Mouse (Mus musculus) lung, embryonic 16.5 days (tissue): ENCODE results near the gene Rab3ip. TPM values are rescaled to one million over a fixed set of nuclear protein-coding genes. Genes with fewer than 3 reads are reported as not detected.

Experiments
- ATAC-seq: fragments of 200-750 bp; cut with Nextera tagmentation; 2 replicates; pipeline ENCODE4 v1.8.0; 2017; ENCODE audit warnings: low read depth, mild to moderate bottlenecking, moderate library complexity
- H3K27ac ChIP-seq: fragments of 300-500 bp; sonication (generic); 2 replicates; pipeline ENCODE4 v1.5.1; 2014; ENCODE audit warnings: mild to moderate bottlenecking, control low read depth, low read length
- H3K27me3 ChIP-seq: fragments of 300-500 bp; sonication (generic); 2 replicates; pipeline ENCODE4 v1.6.1; 2014; ENCODE audit warnings: low read depth, low read length, mixed read lengths; ENCODE audit not compliant: control insufficient read depth, insufficient read depth
- H3K36me3 ChIP-seq: fragments of 300-500 bp; sonication (generic); 2 replicates; pipeline ENCODE4 v1.6.1; 2014; ENCODE audit warnings: low read length; ENCODE audit not compliant: control insufficient read depth, insufficient read depth
- H3K4me1 ChIP-seq: fragments of 300-500 bp; sonication (generic); replicated peaks from 2 replicates; pipeline ENCODE4 v1.6.1; 2014; ENCODE audit warnings: low read length, mixed read lengths; ENCODE audit not compliant: control insufficient read depth, insufficient read depth
- H3K4me2 ChIP-seq: fragments of 300-500 bp; sonication (generic); 2 replicates; pipeline ENCODE4 v1.6.1; 2014; ENCODE audit warnings: low read depth, low read length, control low read depth
- H3K4me3 ChIP-seq: fragments of 300-500 bp; sonication (generic); 2 replicates; pipeline ENCODE4 v1.5.1; 2014; ENCODE audit warnings: mild to moderate bottlenecking, low read length, control low read depth
- H3K9ac ChIP-seq: fragments of 300-500 bp; sonication (generic); 2 replicates; pipeline ENCODE4 v1.6.1; 2014; ENCODE audit warnings: low read length, control low read depth
- H3K9me3 ChIP-seq: fragments of 300-500 bp; sonication (generic); 2 replicates; pipeline ENCODE4 v1.6.1; 2016; ENCODE audit warnings: low read length; ENCODE audit not compliant: control insufficient read depth
- WGBS: fragments of 180-500 bp; shearing (Covaris S2); extraction: QIAGEN DNeasy Blood & Tissue Kit; methylation state at CpG from one replicate; pipeline ENCODE4 v1.1.7; 2014; 5-methylcytosine and 5-hydroxymethylcytosine counted together
- polyA plus RNA-seq: library from polyadenylated mRNA; unstranded; fragments of >200 nt; fragmentation: Nextera tagmentation; extraction: Ambion mirVana; gene quantifications from 2 replicates; pipeline ENCODE4 v1.2.1, GENCODE M21; 2015

Rab3ip gene
- polyA plus RNA-seq, 1 experiment from 2014 or later = 31.6 TPM

DNA sequence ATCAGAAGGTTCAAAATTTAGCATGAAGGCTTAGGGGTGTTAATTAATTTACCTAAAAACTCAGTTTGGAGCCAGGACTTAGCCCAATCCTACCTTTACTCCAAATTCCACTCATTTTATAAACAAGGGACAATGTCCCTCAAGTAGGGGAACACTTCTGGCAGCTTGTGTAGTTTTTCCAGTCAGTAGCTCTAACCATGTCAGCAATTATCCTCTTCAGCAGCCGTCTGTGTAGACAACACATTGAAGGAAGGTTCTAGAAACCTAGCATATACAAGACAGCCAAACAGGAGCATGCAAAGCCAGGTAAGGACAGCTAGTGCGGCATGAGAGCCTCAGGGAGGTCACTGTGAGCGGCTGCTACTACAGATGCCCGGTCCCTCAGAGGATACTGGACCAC is 14.0 kb upstream of the Rab3ip start:
- Histone ChIP-seq H3K27me3 (no peaks in the 10 kb centered on the region), H3K27ac (peak overlapping the region; percentile 89), H3K9me3 (no peaks in the 10 kb centered on the region), H3K4me1 (0 out of 2 replicates have a peak, but pooled peaks cover 7% of the 10 kb centered on the region), H3K36me3 (no peaks in the 10 kb centered on the region), H3K9ac (0 out of 2 replicates have a peak overlapping the region, but pooled peaks have one; percentile 14), H3K4me3 (no peak overlapping the region), H3K4me2 (no peak overlapping the region; the same call in 1 of the 2 replicates)
- no peak for ATAC-seq
- WGBS = 59% methylated on average over 4 of the region's 4 CpGs

DNA sequence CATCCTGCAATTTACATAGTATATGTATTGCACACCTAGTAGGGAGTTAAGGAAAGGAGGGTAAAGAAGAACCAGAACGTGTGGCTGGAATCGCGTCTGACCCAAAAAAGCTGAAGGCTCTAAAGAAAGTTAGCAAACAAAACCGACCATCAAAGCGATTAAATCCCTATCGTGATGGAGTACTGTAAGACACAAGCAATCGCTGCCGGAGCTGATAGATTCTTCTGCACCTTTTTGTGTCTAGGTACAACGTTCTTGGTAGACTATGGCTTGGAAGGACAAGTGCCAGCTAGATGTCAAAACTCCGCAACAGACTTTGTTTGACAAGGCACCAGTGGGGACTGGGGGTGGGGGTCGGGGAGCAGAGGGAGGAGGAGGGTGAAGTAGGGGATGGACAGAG is 13.5 kb upstream of the Rab3ip start:
- ATAC-seq = no peak
- no peak overlapping the region; the same call in 1 of the 2 replicates for H3K27ac ChIP-seq
- peak overlapping the region; percentile 33 for H3K4me2 ChIP-seq
- H3K4me1 ChIP-seq = 0 out of 2 replicates have a peak, but pooled peaks cover 7% of the 10 kb centered on the region
- H3K36me3 ChIP-seq = no peaks in the 10 kb centered on the region
- no peaks in the 10 kb centered on the region for H3K9me3 ChIP-seq
- no peak overlapping the region for H3K9ac ChIP-seq
- no peaks in the 10 kb centered on the region for H3K27me3 ChIP-seq
- peak overlapping the region; percentile 10 for H3K4me3 ChIP-seq
- 46% methylated on average over 11 of the region's 11 CpGs for WGBS

DNA sequence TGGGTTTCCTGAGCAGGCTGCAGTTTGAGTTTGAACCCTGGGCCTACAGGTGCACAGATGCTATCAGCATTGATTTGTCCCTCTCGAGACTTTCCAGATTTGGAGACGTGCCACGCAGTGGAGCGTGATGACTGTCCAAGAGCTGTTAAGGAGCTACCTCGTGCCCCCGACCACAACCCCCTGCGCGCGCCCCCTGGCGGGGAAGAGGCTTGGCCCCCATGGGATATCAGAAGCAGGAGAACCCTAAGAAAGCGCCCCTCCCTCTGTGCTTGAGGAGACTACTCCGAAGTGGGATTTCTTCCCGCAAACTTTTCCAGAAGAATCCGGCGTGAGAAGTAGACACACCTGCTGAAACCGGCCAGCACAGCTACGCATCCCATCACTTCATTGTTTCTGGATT is 12.2 kb upstream of the Rab3ip start:
- Histone ChIP-seq H3K9me3 (no peaks in the 10 kb centered on the region), H3K4me2 (no peak overlapping the region), H3K27me3 (no peaks in the 10 kb centered on the region), H3K4me1 (0 out of 2 replicates have a peak, but pooled peaks cover 7% of the 10 kb centered on the region), H3K9ac (no peak overlapping the region), H3K36me3 (no peaks in the 10 kb centered on the region), H3K27ac (no peak overlapping the region), H3K4me3 (no peak overlapping the region)
- WGBS = 51% methylated on average over 17 of the region's 17 CpGs
- ATAC-seq = no peak

DNA sequence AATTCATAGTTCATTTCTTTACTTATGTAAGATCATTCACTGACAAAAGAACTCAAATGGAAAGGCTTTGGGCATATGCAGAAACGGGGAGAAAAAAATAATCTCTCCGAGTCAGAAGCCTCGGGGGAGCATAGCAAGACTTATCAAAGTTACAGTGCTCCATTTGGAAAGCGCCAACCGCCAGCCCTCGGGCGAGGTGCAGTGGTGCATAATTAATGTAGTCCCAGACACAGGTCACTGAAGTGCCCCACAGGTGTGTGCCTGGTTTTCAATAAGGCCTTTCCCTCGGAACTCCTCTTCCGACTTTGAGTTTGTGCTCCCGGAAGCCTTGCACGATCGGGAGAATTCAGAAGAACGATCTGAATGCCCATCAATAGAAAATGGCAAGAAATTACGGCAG is 11.6 kb upstream of the Rab3ip start:
- Histone ChIP-seq H3K27me3 (no peaks in the 10 kb centered on the region), H3K4me1 (0 out of 2 replicates have a peak, but pooled peaks cover 7% of the 10 kb centered on the region), H3K9me3 (no peaks in the 10 kb centered on the region), H3K4me3 (no peak overlapping the region), H3K9ac (no peak overlapping the region), H3K4me2 (no peak overlapping the region), H3K27ac (no peak overlapping the region), H3K36me3 (no peaks in the 10 kb centered on the region)
- 77% methylated on average over 14 of the region's 14 CpGs for WGBS
- no peak for ATAC-seq

DNA sequence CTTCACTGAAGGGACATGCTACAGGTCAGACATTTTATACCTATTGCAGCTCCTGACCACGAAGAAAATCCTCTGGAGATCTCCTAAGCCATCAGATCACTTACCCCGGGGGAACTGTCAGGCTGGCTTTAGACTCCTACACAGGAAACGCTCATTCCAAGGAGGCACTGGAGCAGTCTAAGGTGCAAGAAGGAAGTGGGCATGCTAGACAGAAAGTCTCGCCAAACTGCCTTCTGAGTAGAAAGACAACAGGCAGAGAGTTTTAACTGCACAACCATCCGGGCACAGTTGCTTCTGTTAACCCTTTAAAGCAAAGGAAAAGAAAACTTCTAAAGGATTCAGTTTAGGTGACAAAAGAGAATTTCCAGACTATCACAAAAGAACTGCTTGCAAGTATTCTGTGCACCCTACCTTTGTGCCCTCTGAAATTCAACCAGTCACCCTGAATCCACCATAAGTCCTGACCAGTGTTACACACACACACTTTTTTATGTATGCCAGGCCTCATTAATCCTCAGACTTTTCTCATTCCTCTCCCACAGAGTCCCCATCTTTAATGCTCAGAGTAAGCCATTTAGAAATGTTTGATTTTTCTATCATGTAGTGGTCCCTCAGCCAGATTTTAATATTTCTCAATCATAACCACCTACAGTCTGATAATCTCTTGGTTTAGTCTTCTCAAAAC is 7.4 kb upstream of the Rab3ip start:
- Histone ChIP-seq H3K9me3 (0 out of 2 replicates have a peak, but pooled peaks cover 2% of the 10 kb centered on the region), H3K9ac (no peak overlapping the region)
- ATAC-seq = no peak

DNA sequence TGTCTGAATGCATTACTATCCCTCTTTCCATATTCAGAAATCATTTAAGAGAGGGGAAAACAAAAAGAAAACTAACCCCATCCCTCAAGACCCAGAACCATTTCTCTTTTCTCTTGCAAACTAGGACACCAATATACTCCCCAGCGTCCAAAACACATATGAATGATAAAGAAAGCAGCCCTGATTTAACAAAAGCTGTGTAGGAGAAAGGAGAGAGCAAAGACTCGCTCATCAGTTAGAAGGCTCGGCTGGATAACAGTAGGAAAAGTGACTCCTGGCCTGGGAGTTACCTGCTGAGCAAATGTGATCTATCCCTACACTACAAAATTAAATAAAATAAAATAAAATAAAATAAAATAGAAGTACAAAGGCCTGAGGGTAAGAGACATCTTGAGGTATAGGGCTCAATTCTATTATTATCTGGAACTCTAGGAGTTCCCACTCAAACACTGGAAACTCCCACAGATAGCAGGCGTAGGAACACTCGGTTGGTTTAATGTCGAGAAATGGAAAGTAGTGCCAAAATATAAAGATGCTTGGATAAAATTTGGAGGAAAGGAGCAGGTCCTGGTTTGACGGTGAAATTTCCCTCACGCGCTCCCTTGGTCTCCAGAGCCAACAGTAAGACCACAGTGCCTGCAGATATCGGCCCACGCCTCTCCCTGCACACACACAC is 6.1 kb upstream of the Rab3ip start:
- no peak overlapping the region for H3K9ac ChIP-seq
- peaks cover 7% of the 10 kb centered on the region for H3K9me3 ChIP-seq
- no peak overlapping the region for H3K4me3 ChIP-seq
- no peaks in the 10 kb centered on the region for H3K27me3 ChIP-seq
- peaks cover 3% of the 10 kb centered on the region; the same call in 1 of the 2 replicates for H3K36me3 ChIP-seq
- 89% methylated on average over 11 of the region's 11 CpGs for whole genome bisulfite sequencing
- ATAC-seq = no peak
- no peaks in the 10 kb centered on the region for H3K4me1 ChIP-seq
- no peak overlapping the region for H3K27ac ChIP-seq
- no peak overlapping the region for H3K4me2 ChIP-seq

More for the DNA sequence above, 7.4 kb upstream of the Rab3ip start:
- H3K27me3 ChIP-seq = no peaks in the 10 kb centered on the region
- no peak overlapping the region for H3K27ac ChIP-seq
- H3K4me2 ChIP-seq = no peak overlapping the region
- no peaks in the 10 kb centered on the region for H3K36me3 ChIP-seq
- 0 out of 2 replicates have a peak, but pooled peaks cover 2% of the 10 kb centered on the region for H3K4me1 ChIP-seq
- 30% methylated on average over 5 of the region's 5 CpGs for WGBS
- H3K4me3 ChIP-seq = no peak overlapping the region

DNA sequence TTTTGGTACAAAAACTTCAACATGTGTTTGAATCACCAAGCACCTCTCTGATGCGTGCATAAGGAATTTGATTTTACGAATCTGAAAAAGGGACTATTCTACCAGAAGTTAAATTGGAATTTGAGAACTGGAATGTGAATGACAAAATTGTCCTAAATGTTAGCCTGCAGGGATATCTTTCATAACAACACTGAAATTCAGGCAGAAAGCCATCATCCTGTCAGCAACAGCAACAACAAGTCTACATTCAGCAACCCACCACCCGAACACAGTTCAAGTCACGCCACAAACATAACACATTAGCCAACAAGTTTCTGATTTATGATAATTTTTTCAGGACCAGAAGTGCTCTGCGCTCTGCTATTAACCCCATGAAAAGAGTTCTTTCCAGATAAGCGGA is 4.6 kb upstream of the Rab3ip start:
- peaks cover 7% of the 10 kb centered on the region for H3K9me3 ChIP-seq
- H3K27ac ChIP-seq = peak overlapping the region; percentile 51
- H3K27me3 ChIP-seq = no peaks in the 10 kb centered on the region
- ATAC-seq = peak; percentile 37
- no peak overlapping the region for H3K4me2 ChIP-seq
- H3K36me3 ChIP-seq = peaks cover 3% of the 10 kb centered on the region; the same call in 1 of the 2 replicates
- H3K4me3 ChIP-seq = no peak overlapping the region
- 78% methylated on average over 6 of the region's 6 CpGs for WGBS
- no peaks in the 10 kb centered on the region for H3K4me1 ChIP-seq
- H3K9ac ChIP-seq = no peak overlapping the region

DNA sequence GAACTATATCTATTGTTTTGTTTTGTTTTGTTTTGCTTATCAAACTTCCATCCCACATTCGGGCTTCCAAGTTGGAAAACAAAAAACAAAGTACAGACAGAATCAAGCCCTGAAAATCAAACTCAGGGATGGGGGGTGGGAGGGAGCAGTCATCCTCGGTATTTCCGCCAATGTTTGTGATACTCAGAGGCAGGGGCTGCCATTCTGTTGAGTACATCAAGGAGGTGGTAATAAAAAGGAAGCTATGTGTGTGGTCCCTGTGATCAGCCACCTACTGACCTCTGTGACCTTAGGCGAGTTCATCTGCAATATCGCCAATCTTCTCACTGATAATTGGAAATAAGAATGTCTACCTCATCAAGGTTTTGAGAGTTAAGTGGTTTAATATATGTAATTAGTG is 317 bp upstream of the Rab3ip start:
- Histone ChIP-seq H3K36me3 (peaks cover 3% of the 10 kb centered on the region; the same call in 1 of the 2 replicates), H3K4me2 (peak overlapping the region; percentile 58), H3K4me1 (peaks cover 10% of the 10 kb centered on the region), H3K4me3 (peak overlapping the region; percentile 77), H3K27me3 (no peaks in the 10 kb centered on the region), H3K9me3 (peaks cover 7% of the 10 kb centered on the region), H3K9ac (peak overlapping the region; percentile 44; the same call in 1 of the 2 replicates), H3K27ac (no peak overlapping the region)
- ATAC-seq = no peak
- WGBS = 25% methylated on average over 5 of the region's 5 CpGs
